Mouse (Mus musculus) kidney, adult 2 months (tissue): Measurements from ENCODE around the gene Hoxb8.
A peak's percentile ranks its signal among the peaks of the same experiment; 100 is the strongest.

ENCODE experiments used
- CTCF ChIP-seq: fragments of 200-500 bp; conservative IDR thresholded peaks from 2 replicates; pipeline ENCODE4 v1.5.1; 2011; ENCODE audit warnings: low read depth, mild to moderate bottlenecking, control low read depth, low read length, moderate library complexity, mixed read lengths; ENCODE audit not compliant: insufficient read depth, insufficient read length
- POLR2A ChIP-seq: fragments of 200-500 bp; IDR thresholded peaks from one replicate; pipeline ENCODE4 v1.6.1; 2011; ENCODE audit warnings: low read depth, low read length, control low read depth

DNA sequence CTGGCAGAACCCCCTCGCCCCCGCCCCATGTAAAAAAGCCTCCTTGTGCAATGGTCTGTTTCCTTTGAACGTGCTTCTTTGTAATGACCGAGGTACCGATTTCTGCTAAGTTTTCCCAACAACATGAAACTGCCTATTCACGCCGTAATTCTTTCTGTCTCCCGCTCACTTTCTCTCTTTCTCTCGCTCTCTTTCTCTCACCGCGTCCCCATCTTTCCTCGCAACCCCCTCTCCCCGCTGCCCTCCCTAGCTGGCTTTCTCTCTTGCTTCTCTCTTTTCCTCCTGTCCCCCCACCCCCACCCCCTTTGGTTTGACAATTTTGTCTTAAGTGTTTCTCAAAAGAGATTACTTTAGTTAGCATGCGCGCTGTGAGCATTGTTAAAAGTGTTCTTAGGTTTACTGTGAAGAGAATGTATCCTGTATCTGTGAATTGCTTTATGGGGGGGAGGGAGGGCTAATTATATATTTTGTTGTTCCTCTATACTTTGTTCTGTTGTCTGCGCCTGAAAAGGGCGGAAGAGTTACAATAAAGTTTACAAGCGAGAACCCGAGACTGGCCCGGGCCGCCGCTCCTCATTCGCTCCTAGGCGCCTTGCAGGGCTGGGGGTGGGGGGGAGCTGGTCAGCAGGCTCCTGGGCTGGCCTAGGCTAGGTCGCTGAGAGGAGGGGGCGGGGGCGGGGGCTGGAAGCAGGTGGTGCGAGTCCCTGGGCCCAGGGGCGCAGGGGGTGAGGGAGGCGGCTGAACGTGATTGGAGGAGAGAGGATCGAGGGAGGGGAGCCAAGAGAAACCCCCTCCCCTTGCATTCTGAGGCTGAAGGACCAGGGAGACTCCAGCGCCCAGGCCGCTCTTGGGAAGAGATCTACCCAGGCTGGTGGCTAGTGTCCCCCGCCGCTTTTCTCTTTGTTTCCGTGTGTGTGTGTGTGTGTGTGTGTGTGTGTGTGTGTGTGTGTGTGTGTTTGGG, 3.3 kb downstream of the Hoxb8 start:
- no peak for TF ChIP-seq CTCF
- TF ChIP-seq POLR2A: peak; percentile 64
